Mouse (Mus musculus) T-helper 1 cell (primary cell): ENCODE results near the gene Bag1.

Experiments used
- in situ Hi-C: fragments of 300-600 bp; cut with MboI, MseI; formaldehyde crosslinking; loops from one replicate; pipeline ENCODE4 v1.15.1; 2025; ENCODE audit warnings: high pct_unique_total_duplicates

Bag1 gene

GRCm38 (mm10) chr4:40948160-40948708, at the start of gene Bag1, which contains the start of gene Chmp5:
Gene Bag1, minus strand, starts transcription at chr4:40948294.
Gene Chmp5, plus strand, starts transcription at chr4:40948407.
- in situ Hi-C loops = no loop called here

GRCm38 (mm10) chr4:40996302-40996701, 48.2 kb upstream of the Bag1 start:
- in situ Hi-C loops = loop anchor here (5.0 to 10.0 kb wide), 2 partner anchors 211 to 1998 kb away; no protein-coding TSS in a partner anchor

GRCm38 (mm10) chr4:40989633-40990032, 41.5 kb upstream of the Bag1 start:
- in situ Hi-C loops = loop anchor here (10.0 kb wide), 1 partner anchor 2005 kb away; no protein-coding TSS in a partner anchor

- in situ Hi-C loops = no loop called here
Observed at GRCm38 (mm10) chr4:40983686-40984085, 35.6 kb upstream of the Bag1 start.

- in situ Hi-C loops = no loop called here
Observed at GRCm38 (mm10) chr4:40982486-40982885, 34.4 kb upstream of the Bag1 start.

GRCm38 (mm10) chr4:40979430-40979829, 31.3 kb upstream of the Bag1 start:
- in situ Hi-C loops = no loop called here

GRCm38 (mm10) chr4:40976651-40977050, 28.6 kb upstream of the Bag1 start:
- in situ Hi-C loops = no loop called here

- in situ Hi-C loops = no loop called here
Observed at GRCm38 (mm10) chr4:40975678-40976077, 27.6 kb upstream of the Bag1 start.

- in situ Hi-C loops = loop anchor here (25.0 kb wide), 1 partner anchor 712 kb away; the partner anchor contains the start of genes Smim27 and Topors
Observed at GRCm38 (mm10) chr4:40974011-40974410, 25.9 kb upstream of the Bag1 start.

GRCm38 (mm10) chr4:40971744-40972143, 23.6 kb upstream of the Bag1 start:
- in situ Hi-C loops = loop anchor here (25.0 kb wide), 1 partner anchor 709 kb away; the partner anchor contains the start of genes Smim27 and Topors

- in situ Hi-C loops = loop anchor here (25.0 kb wide), 1 partner anchor 709 kb away; the partner anchor contains the start of genes Smim27 and Topors
Observed at GRCm38 (mm10) chr4:40970842-40971701, 23.0 kb upstream of the Bag1 start, which contains the start of gene Nfx1. Gene Nfx1, plus strand, starts transcription at chr4:40970906.

- in situ Hi-C loops = loop anchor here (25.0 kb wide), 1 partner anchor 708 kb away; the partner anchor contains the start of genes Smim27 and Topors
Observed at GRCm38 (mm10) chr4:40970592-40970841, 22.4 kb upstream of the Bag1 start.

- in situ Hi-C loops = loop anchor here (25.0 kb wide), 1 partner anchor 708 kb away; the partner anchor contains the start of genes Smim27 and Topors
Observed at GRCm38 (mm10) chr4:40969781-40970591, 21.9 kb upstream of the Bag1 start.

GRCm38 (mm10) chr4:40969161-40969560, 21.1 kb upstream of the Bag1 start:
- in situ Hi-C loops = loop anchor here (25.0 kb wide), 1 partner anchor 707 kb away; the partner anchor contains the start of genes Smim27 and Topors

GRCm38 (mm10) chr4:40963536-40963935, 15.4 kb upstream of the Bag1 start:
- in situ Hi-C loops = loop anchor here (25.0 kb wide), 1 partner anchor 701 kb away; the partner anchor contains the start of genes Smim27 and Topors

- in situ Hi-C loops = loop anchor here (25.0 kb wide), 1 partner anchor 694 kb away; the partner anchor contains the start of genes Smim27 and Topors
Observed at GRCm38 (mm10) chr4:40955942-40956341, 7.8 kb upstream of the Bag1 start.

- in situ Hi-C loops = loop anchor here (25.0 kb wide), 1 partner anchor 691 kb away; the partner anchor contains the start of genes Smim27 and Topors
Observed at GRCm38 (mm10) chr4:40953521-40953920, 5.4 kb upstream of the Bag1 start.

GRCm38 (mm10) chr4:40947565-40948159, 432 bp downstream of the Bag1 start:
- in situ Hi-C loops = no loop called here

- in situ Hi-C loops = no loop called here
Observed at GRCm38 (mm10) chr4:40946516-40947121, 1.5 kb downstream of the Bag1 start.

- in situ Hi-C loops = no loop called here
Observed at GRCm38 (mm10) chr4:40943651-40944050, 4.4 kb downstream of the Bag1 start.
